Mouse (Mus musculus): ENCODE data around the gene Ilk. TPM values are rescaled to one million over a fixed set of nuclear protein-coding genes. Genes with fewer than 3 reads are reported as not detected.
"Not testable (repeated sequence)": the region's sequence is repeated elsewhere in the genome, so short reads cannot be mapped to it uniquely, and the experiment has no call there.

Ilk gene
- 45.0 and 76.3 TPM in 2 replicates for total RNA-seq (2015; ENCODE audit: low replicate concordance)
- total RNA-seq (2017; ENCODE audit: low replicate concordance) = 37.0 and 48.2 TPM in 2 replicates

- peak; percentile 92 for ATAC-seq (replicated peaks; ENCODE audit: low FRiP score, poor library complexity, severe bottlenecking)
Observed at GRCm38 (mm10) chr7:105736264-105736901, at the start of gene Ilk. TSS of gene Ilk (plus strand) at chr7:105736592.

- no peak for ATAC-seq (replicated peaks; ENCODE audit: low FRiP score, poor library complexity, severe bottlenecking)
Observed at GRCm38 (mm10) chr7:105690875-105691274, 45.5 kb upstream of the Ilk start.

GRCm38 (mm10) chr7:105703184-105703583 is 33.2 kb upstream of the Ilk start:
- ATAC-seq (replicated peaks; ENCODE audit: low FRiP score, poor library complexity, severe bottlenecking) = peak; percentile 43; the same call in 1 of the 2 replicates

- no peak for ATAC-seq (replicated peaks; ENCODE audit: low FRiP score, poor library complexity, severe bottlenecking)
Observed at GRCm38 (mm10) chr7:105703816-105704215, 32.6 kb upstream of the Ilk start.

GRCm38 (mm10) chr7:105708733-105709132 is 27.7 kb upstream of the Ilk start:
- ATAC-seq (replicated peaks; ENCODE audit: low FRiP score, poor library complexity, severe bottlenecking) = peak; percentile 91

- no peak for ATAC-seq (replicated peaks; ENCODE audit: low FRiP score, poor library complexity, severe bottlenecking)
Observed at GRCm38 (mm10) chr7:105715366-105715765, 21.0 kb upstream of the Ilk start.

GRCm38 (mm10) chr7:105721916-105722315 is 14.5 kb upstream of the Ilk start:
- no peak for ATAC-seq (replicated peaks; ENCODE audit: low FRiP score, poor library complexity, severe bottlenecking)

GRCm38 (mm10) chr7:105726144-105726979 is 10.0 kb upstream of the Ilk start:
- peak; percentile 94 for ATAC-seq (replicated peaks; ENCODE audit: low FRiP score, poor library complexity, severe bottlenecking)

GRCm38 (mm10) chr7:105726980-105727325 is 9.4 kb upstream of the Ilk start:
- no peak for ATAC-seq (replicated peaks; ENCODE audit: low FRiP score, poor library complexity, severe bottlenecking)

- no peak for ATAC-seq (replicated peaks; ENCODE audit: low FRiP score, poor library complexity, severe bottlenecking)
Observed at GRCm38 (mm10) chr7:105728701-105729428, 7.5 kb upstream of the Ilk start.

- ATAC-seq (replicated peaks; ENCODE audit: low FRiP score, poor library complexity, severe bottlenecking) = no peak
Observed at GRCm38 (mm10) chr7:105733836-105734235, 2.6 kb upstream of the Ilk start.

- ATAC-seq (replicated peaks; ENCODE audit: low FRiP score, poor library complexity, severe bottlenecking) = no peak
Observed at GRCm38 (mm10) chr7:105734826-105735225, 1.6 kb upstream of the Ilk start.

GRCm38 (mm10) chr7:105735464-105735863 is 928 bp upstream of the Ilk start:
- ATAC-seq (replicated peaks; ENCODE audit: low FRiP score, poor library complexity, severe bottlenecking) = not testable (repeated sequence)

- peak; percentile 56 for ATAC-seq (replicated peaks; ENCODE audit: low FRiP score, poor library complexity, severe bottlenecking)
Observed at GRCm38 (mm10) chr7:105736911-105737521, 624 bp downstream of the Ilk start, which contains the start of gene Rrp8. TSS of gene Rrp8 (minus strand) at chr7:105737385.

GRCm38 (mm10) chr7:105737648-105738047 is 1.3 kb downstream of the Ilk start:
- no peak for ATAC-seq (replicated peaks; ENCODE audit: low FRiP score, poor library complexity, severe bottlenecking)

- no peak for ATAC-seq (replicated peaks; ENCODE audit: low FRiP score, poor library complexity, severe bottlenecking)
Observed at GRCm38 (mm10) chr7:105738286-105738685, 1.9 kb downstream of the Ilk start.

- no peak for ATAC-seq (replicated peaks; ENCODE audit: low FRiP score, poor library complexity, severe bottlenecking)
Observed at GRCm38 (mm10) chr7:105738948-105739347, 2.6 kb downstream of the Ilk start.

- no peak for ATAC-seq (replicated peaks; ENCODE audit: low FRiP score, poor library complexity, severe bottlenecking)
Observed at GRCm38 (mm10) chr7:105740089-105740795, 3.9 kb downstream of the Ilk start.

- no peak for ATAC-seq (replicated peaks; ENCODE audit: low FRiP score, poor library complexity, severe bottlenecking)
Observed at GRCm38 (mm10) chr7:105740851-105741250, 4.5 kb downstream of the Ilk start.
